Mouse (Mus musculus): Measurements from ENCODE around the gene H2-M10.2.

DNA sequence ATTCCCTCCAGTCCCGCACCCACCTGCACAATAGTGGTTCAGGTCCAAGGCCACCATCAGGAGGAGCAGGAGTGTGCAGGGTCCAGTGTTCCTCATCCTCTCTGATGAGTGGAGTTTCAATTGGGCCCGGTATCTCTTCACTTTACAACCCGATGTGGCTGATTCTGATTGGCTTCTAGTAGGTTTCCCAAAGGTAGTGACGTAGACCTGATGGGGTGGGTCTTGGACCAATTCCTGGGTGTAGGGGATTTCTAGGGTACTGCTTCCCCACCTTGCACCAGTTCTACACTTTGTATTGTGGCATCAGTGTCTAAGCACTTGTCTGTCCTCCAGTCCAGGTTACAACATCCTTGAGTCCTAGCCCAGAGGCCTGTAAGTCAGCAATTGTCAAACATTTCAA, 39.8 kb upstream of the H2-M10.2 start, which contains the start of gene H2-M10.1:
- TF ChIP-seq CTCF (IDR thresholded peaks at IDR 0.05; ENCODE audit: low read depth) (no peak), EP300 (IDR thresholded peaks at IDR 0.05; ENCODE audit: low read depth) (no peak)
